Mouse (Mus musculus) hindbrain, embryonic 11.5 days (tissue): ENCODE measurements at regions not wholly inside any gene's neighbourhood (a gene's known extent, or its start where the extent isn't known, plus 50 kb on each side); places are given as distances from the start of the nearest gene placed in this dataset.

Experiments used
- ATAC-seq: fragments of 200-750 bp; cut with Nextera tagmentation; 2 replicates; pipeline ENCODE4 v1.8.0; 2017; ENCODE audit warnings: mild to moderate bottlenecking, moderate TSS enrichment, moderate library complexity; ENCODE audit not compliant: low FRiP score
- DNase-seq: peaks from one replicate; pipeline ENCODE4 v3.0.0-alpha.2; 2015; ENCODE audit warnings: low spot score
- H3K27ac ChIP-seq: fragments of 300-500 bp; sonication (generic); 2 replicates; pipeline ENCODE4 v1.5.1; 2014; ENCODE audit warnings: mild to moderate bottlenecking, low read depth, low read length
- H3K27me3 ChIP-seq: fragments of 300-500 bp; sonication (generic); 2 replicates; pipeline ENCODE4 v1.6.1; 2014; ENCODE audit warnings: mild to moderate bottlenecking, low read length, moderate library complexity, mixed read lengths; ENCODE audit not compliant: control insufficient read depth, insufficient read depth
- H3K36me3 ChIP-seq: fragments of 300-500 bp; sonication (generic); 2 replicates; pipeline ENCODE4 v1.6.1; 2014; ENCODE audit warnings: mild to moderate bottlenecking, low read length, moderate library complexity, mixed read lengths; ENCODE audit not compliant: control insufficient read depth, insufficient read depth
- H3K4me1 ChIP-seq: fragments of 300-500 bp; sonication (generic); replicated peaks from 2 replicates; pipeline ENCODE4 v1.6.1; 2014; ENCODE audit warnings: low read length, mixed read lengths; ENCODE audit not compliant: control insufficient read depth, insufficient read depth
- H3K4me2 ChIP-seq: fragments of 300-500 bp; sonication (generic); replicated peaks from 2 replicates; pipeline ENCODE4 v1.6.1; 2014; ENCODE audit warnings: mild to moderate bottlenecking, low read depth, low read length
- H3K4me3 ChIP-seq: fragments of 300-500 bp; sonication (generic); 2 replicates; pipeline ENCODE4 v1.5.1; 2014; ENCODE audit warnings: low read depth, low read length
- H3K9ac ChIP-seq: fragments of 300-500 bp; sonication (generic); 2 replicates; pipeline ENCODE4 v1.6.1; 2014; ENCODE audit warnings: low read depth, low read length
- H3K9me3 ChIP-seq: fragments of 300-500 bp; sonication (generic); 2 replicates; pipeline ENCODE4 v1.6.1; 2016; ENCODE audit warnings: low read length; ENCODE audit not compliant: control insufficient read depth
- WGBS: fragments of 180-500 bp; shearing (Covaris S2); extraction: QIAGEN DNeasy Blood & Tissue Kit; methylation state at CpG from one replicate; pipeline ENCODE4 v1.1.7; 2014; 5-methylcytosine and 5-hydroxymethylcytosine counted together

- no peaks in the 10 kb centered on the region for H3K4me1 ChIP-seq
- no peaks in the 10 kb centered on the region for H3K36me3 ChIP-seq
- ATAC-seq (no peak), DNase-seq (no peak)
- 80% methylated on average over 7 of the region's 7 CpGs for WGBS
- H3K4me2 ChIP-seq: no peak overlapping the region
- no peak overlapping the region for H3K4me3 ChIP-seq
- no peaks in the 10 kb centered on the region for H3K27me3 ChIP-seq
- no peak overlapping the region for H3K9ac ChIP-seq
- H3K27ac ChIP-seq: no peak overlapping the region
- H3K9me3 ChIP-seq: no peaks in the 10 kb centered on the region
Measured at GRCm38 (mm10) chr3:34232329-34233250, 151.5 kb upstream of the Dnajc19 start.

GRCm38 (mm10) chr3:34231593-34232328 is 150.6 kb upstream of the Dnajc19 start:
- H3K9ac ChIP-seq: no peak overlapping the region
- peak; percentile 43; the same call in 1 of the 2 replicates for ATAC-seq
- H3K27ac ChIP-seq: no peak overlapping the region
- no peaks in the 10 kb centered on the region for H3K9me3 ChIP-seq
- no peaks in the 10 kb centered on the region for H3K36me3 ChIP-seq
- H3K4me3 ChIP-seq: no peak overlapping the region
- H3K27me3 ChIP-seq: no peaks in the 10 kb centered on the region
- no peaks in the 10 kb centered on the region for H3K4me1 ChIP-seq
- DNase-seq: peak; percentile 58
- H3K4me2 ChIP-seq: no peak overlapping the region
- 67% methylated on average over 9 of the region's 9 CpGs for WGBS

- no peak overlapping the region for H3K4me3 ChIP-seq
- no peaks in the 10 kb centered on the region for H3K36me3 ChIP-seq
- no peak overlapping the region for H3K9ac ChIP-seq
- H3K27me3 ChIP-seq: no peaks in the 10 kb centered on the region
- no peaks in the 10 kb centered on the region for H3K9me3 ChIP-seq
- no peak overlapping the region for H3K4me2 ChIP-seq
- ATAC-seq: no peak
- no peak overlapping the region for H3K27ac ChIP-seq
- 89% methylated on average over 10 of the region's 10 CpGs for WGBS
- DNase-seq: no peak
- H3K4me1 ChIP-seq: no peaks in the 10 kb centered on the region
Measured at GRCm38 (mm10) chr3:34222291-34222690, 141.2 kb upstream of the Dnajc19 start.

GRCm38 (mm10) chr3:34219741-34220310 is 138.7 kb upstream of the Dnajc19 start:
- Histone ChIP-seq H3K4me1 (no peaks in the 10 kb centered on the region), H3K27me3 (no peaks in the 10 kb centered on the region), H3K27ac (no peak overlapping the region), H3K4me2 (no peak overlapping the region), H3K9me3 (no peaks in the 10 kb centered on the region), H3K9ac (no peak overlapping the region), H3K36me3 (no peaks in the 10 kb centered on the region), H3K4me3 (no peak overlapping the region)
- WGBS: 80% methylated on average over 10 of the region's 10 CpGs
- DNase-seq (no peak), ATAC-seq (no peak)

DNA sequence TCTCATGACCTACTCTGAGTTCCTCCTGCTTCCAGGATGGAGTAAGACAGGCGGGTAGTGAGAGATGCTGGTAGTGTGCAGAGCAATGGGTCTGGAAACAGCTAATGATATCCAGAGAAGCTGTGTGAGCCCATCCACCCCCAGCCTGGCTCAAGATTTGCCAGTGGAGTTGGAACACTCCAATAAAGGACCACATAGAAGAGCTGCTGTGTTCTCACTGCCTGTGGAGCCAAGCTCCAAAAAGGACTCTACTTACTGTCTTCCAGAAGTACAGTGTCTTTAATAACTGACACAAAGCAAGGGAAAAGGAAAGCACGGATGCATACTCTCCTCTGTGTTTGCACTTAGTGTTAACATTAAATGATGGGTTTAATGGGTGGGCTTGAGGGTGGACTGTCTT is 138.0 kb upstream of the Dnajc19 start:
- no peaks in the 10 kb centered on the region for H3K36me3 ChIP-seq
- H3K4me3 ChIP-seq: no peak overlapping the region
- no peak overlapping the region for H3K27ac ChIP-seq
- no peaks in the 10 kb centered on the region for H3K27me3 ChIP-seq
- no peak overlapping the region for H3K9ac ChIP-seq
- WGBS: 81% methylated on average over 2 of the region's 2 CpGs
- DNase-seq (no peak), ATAC-seq (no peak)
- no peak overlapping the region for H3K4me2 ChIP-seq
- no peaks in the 10 kb centered on the region for H3K4me1 ChIP-seq
- no peaks in the 10 kb centered on the region for H3K9me3 ChIP-seq

GRCm38 (mm10) chr3:34217911-34218310 is 136.8 kb upstream of the Dnajc19 start:
- DNase-seq (no peak), ATAC-seq (no peak)
- 81% methylated on average over 4 of the region's 4 CpGs for WGBS

GRCm38 (mm10) chr3:34214233-34214632 is 133.1 kb upstream of the Dnajc19 start:
- Histone ChIP-seq H3K9ac (no peak overlapping the region), H3K4me3 (no peak overlapping the region), H3K4me1 (no peaks in the 10 kb centered on the region), H3K9me3 (0 out of 2 replicates have a peak, but pooled peaks cover 2% of the 10 kb centered on the region), H3K36me3 (no peaks in the 10 kb centered on the region), H3K4me2 (no peak overlapping the region), H3K27me3 (no peaks in the 10 kb centered on the region), H3K27ac (no peak overlapping the region)
- no peak for ATAC-seq
- 91% methylated on average over 6 of the region's 6 CpGs for WGBS
- no peak for DNase-seq

More at GRCm38 (mm10) chr3:34217911-34218310, 136.8 kb upstream of the Dnajc19 start:
- H3K9me3 ChIP-seq: no peaks in the 10 kb centered on the region
- no peaks in the 10 kb centered on the region for H3K36me3 ChIP-seq
- H3K4me1 ChIP-seq: no peaks in the 10 kb centered on the region
- H3K4me2 ChIP-seq: no peak overlapping the region
- no peak overlapping the region for H3K4me3 ChIP-seq
- H3K27ac ChIP-seq: no peak overlapping the region
- H3K27me3 ChIP-seq: no peaks in the 10 kb centered on the region
- H3K9ac ChIP-seq: no peak overlapping the region

DNA sequence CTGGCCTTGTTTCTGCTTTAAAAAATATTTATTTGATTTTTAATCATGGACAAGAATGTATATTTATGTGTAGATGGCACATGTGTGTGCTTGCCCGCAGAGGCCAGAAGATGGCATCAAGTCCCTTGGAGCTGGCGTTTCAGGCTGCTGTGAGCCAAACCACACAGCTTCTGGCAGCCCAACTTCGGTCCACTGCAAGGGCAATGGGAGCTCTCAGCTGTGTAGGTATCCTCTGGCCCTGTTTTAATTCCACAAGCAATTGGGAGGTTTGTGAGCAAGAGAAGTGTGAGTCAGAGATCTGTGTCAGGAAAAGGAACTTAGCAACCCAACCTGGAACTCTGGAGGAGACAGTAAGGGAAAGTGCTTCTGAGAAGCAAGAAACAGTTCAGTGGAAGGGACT is 125.3 kb upstream of the Dnajc19 start:
- H3K4me3 ChIP-seq: no peak overlapping the region
- no peaks in the 10 kb centered on the region for H3K36me3 ChIP-seq
- ATAC-seq: no peak
- H3K9ac ChIP-seq: no peak overlapping the region
- no peak overlapping the region for H3K4me2 ChIP-seq
- no peaks in the 10 kb centered on the region for H3K4me1 ChIP-seq
- WGBS: 85% methylated on average over 3 of the region's 3 CpGs
- 0 out of 2 replicates have a peak, but pooled peaks cover 2% of the 10 kb centered on the region for H3K9me3 ChIP-seq
- H3K27ac ChIP-seq: no peak overlapping the region
- no peaks in the 10 kb centered on the region for H3K27me3 ChIP-seq
- DNase-seq: no peak
